ENCODE assay signal across 8 mouse cellular contexts in the genomic region with DNA sequence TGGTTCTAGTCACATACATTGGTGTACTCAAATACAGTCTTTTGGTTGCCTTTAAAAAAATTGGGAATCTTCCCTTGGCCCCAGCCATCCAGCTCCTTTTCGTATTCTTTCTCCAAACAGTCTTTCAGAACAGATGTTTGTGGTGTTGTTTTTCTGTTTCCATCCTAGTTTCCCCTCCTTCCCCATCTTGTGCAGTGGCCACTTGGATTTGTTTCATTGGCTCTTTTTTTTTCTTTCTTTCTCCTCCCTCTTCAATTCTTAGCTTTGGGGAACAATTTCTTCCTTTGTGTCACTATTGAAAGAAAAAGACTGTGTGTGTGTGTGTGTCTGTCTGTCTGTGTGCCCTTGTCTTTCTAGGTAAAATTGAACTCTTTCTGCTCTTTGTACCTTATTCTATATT. TPM values are rescaled to one million over a fixed set of nuclear protein-coding genes. Genes with fewer than 3 reads are reported as not detected.
DNase-seq lines count a peak whose midpoint lies in the region; ATAC-seq and TF ChIP-seq lines count a peak whose summit lies in the region.

No protein-coding gene starts in this region.

- WGBS in embryonic facial prominence, embryonic 11.5 days = 59% methylated on average over 1 of the region's 1 CpGs
- 69% methylated on average over 1 of the region's 1 CpGs for WGBS in intestine, embryonic 14.5 days
- 85% methylated on average over 1 of the region's 1 CpGs for WGBS in neural tube, embryonic 12.5 days

- H3K27me3 ChIP-seq in embryonic facial prominence, embryonic 11.5 days (ENCODE audit: control insufficient read depth, insufficient read depth, low read length) = no peaks in the 10 kb centered on the region
- H3K27me3 ChIP-seq in intestine, embryonic 14.5 days (replicated peaks; ENCODE audit: control insufficient read depth, insufficient read depth, low read length) = no peaks in the 10 kb centered on the region
- no peaks in the 10 kb centered on the region for H3K27me3 ChIP-seq in neural tube, embryonic 12.5 days (replicated peaks)

- no peak overlapping the region; the same call in 1 of the 2 replicates for H3K9ac ChIP-seq in embryonic facial prominence, embryonic 11.5 days (replicated peaks; ENCODE audit: low read length)
- H3K9ac ChIP-seq in intestine, embryonic 14.5 days (ENCODE audit: low read length) = peak overlapping the region; percentile 74
- H3K9ac ChIP-seq in neural tube, embryonic 12.5 days = no peak overlapping the region

- no peak for DNase-seq in layer of hippocampus, adult 2 months (ENCODE audit: low spot score in 2 of 2)
- no peak for DNase-seq in layer of hippocampus, postnatal 14 days (ENCODE audit: low spot score in 2 of 2)
- DNase-seq in embryonic facial prominence, embryonic 11.5 days (ENCODE audit: low spot score) = no peak
- DNase-seq in intestine, embryonic 14.5 days (ENCODE audit: low spot score) = no peak
- DNase-seq in urinary bladder, postnatal 25 days (ENCODE audit: low spot score) = no peak
- DNase-seq in right cerebral cortex, postnatal 14 days = no peak
- DNase-seq in urinary bladder, adult 2 months (ENCODE audit: low spot score) = no peak

- H3K27ac ChIP-seq in layer of hippocampus, adult 2 months = peak overlapping the region; percentile 98
- H3K27ac ChIP-seq in embryonic facial prominence, embryonic 11.5 days (replicated peaks; ENCODE audit: low read depth, low read length) = no peak overlapping the region
- peak overlapping the region; percentile 90; the same call in 1 of the 2 replicates for H3K27ac ChIP-seq in intestine, embryonic 14.5 days (ENCODE audit: low read depth)
- H3K27ac ChIP-seq in neural tube, embryonic 12.5 days = no peak overlapping the region

- H3K36me3 ChIP-seq in embryonic facial prominence, embryonic 11.5 days (replicated peaks; ENCODE audit: control insufficient read depth, insufficient read depth, low read depth, low read length) = no peaks in the 10 kb centered on the region; the same call in 1 of the 2 replicates
- peaks cover 38% of the 10 kb centered on the region for H3K36me3 ChIP-seq in intestine, embryonic 14.5 days (ENCODE audit: control insufficient read depth, insufficient read depth, low read length)
- no peaks in the 10 kb centered on the region for H3K36me3 ChIP-seq in neural tube, embryonic 12.5 days

- H3K9me3 ChIP-seq in embryonic facial prominence, embryonic 11.5 days (replicated peaks; ENCODE audit: control insufficient read depth, low read length) = no peaks in the 10 kb centered on the region
- H3K9me3 ChIP-seq in intestine, embryonic 14.5 days (ENCODE audit: control insufficient read depth, low read length) = no peaks in the 10 kb centered on the region
- no peaks in the 10 kb centered on the region for H3K9me3 ChIP-seq in neural tube, embryonic 12.5 days

- ATAC-seq in embryonic facial prominence, embryonic 11.5 days (replicated peaks; ENCODE audit: insufficient number of reproducible peaks, low FRiP score, low TSS enrichment, low read depth) = no peak
- ATAC-seq in intestine, embryonic 14.5 days (replicated peaks; ENCODE audit: low FRiP score, low TSS enrichment, low read depth) = no peak
- no peak for ATAC-seq in neural tube, embryonic 12.5 days (ENCODE audit: low FRiP score, low read depth)

- peak overlapping the region; percentile 65 for H3K4me2 ChIP-seq in embryonic facial prominence, embryonic 11.5 days (ENCODE audit: low read depth, low read length)
- H3K4me2 ChIP-seq in intestine, embryonic 14.5 days (ENCODE audit: low read length) = peak overlapping the region; percentile 82
- H3K4me2 ChIP-seq in neural tube, embryonic 12.5 days (replicated peaks) = peak overlapping the region; percentile 70

- no peak for TF ChIP-seq CTCF in layer of hippocampus, adult 2 months (conservative IDR thresholded peaks at IDR 0.05)

- H3K4me1 ChIP-seq in embryonic facial prominence, embryonic 11.5 days (ENCODE audit: control insufficient read depth, insufficient read depth, low read length) = no peaks in the 10 kb centered on the region
- peaks cover 9% of the 10 kb centered on the region for H3K4me1 ChIP-seq in intestine, embryonic 14.5 days (replicated peaks; ENCODE audit: control insufficient read depth, insufficient read depth, low read length)
- peaks cover 6% of the 10 kb centered on the region; the same call in 1 of the 2 replicates for H3K4me1 ChIP-seq in neural tube, embryonic 12.5 days

- H3K4me3 ChIP-seq in layer of hippocampus, adult 2 months = peak overlapping the region; percentile 85
- peak overlapping the region; percentile 61; the same call in 1 of the 2 replicates for H3K4me3 ChIP-seq in embryonic facial prominence, embryonic 11.5 days (ENCODE audit: low read depth, low read length)
- peak overlapping the region; percentile 65 for H3K4me3 ChIP-seq in intestine, embryonic 14.5 days (ENCODE audit: low read depth, low read length)
- no peak overlapping the region for H3K4me3 ChIP-seq in neural tube, embryonic 12.5 days

RNA-seq across cellular contexts. Expression of a gene that starts 3.1 kb away (rescaled TPM):
- 10 to 100 TPM; 32.9 to 35.2 TPM for total RNA-seq in layer of hippocampus, adult 2 months (2021)
- total RNA-seq in layer of hippocampus, postnatal 14 days (2021) = 10 to 100 TPM; 33.2 to 38.0 TPM
- polyA plus RNA-seq in embryonic facial prominence, embryonic 11.5 days (2014; fragmentation: Nextera tagmentation; extraction: Ambion mirVana) = 24.1 and 25.0 TPM in 2 replicates
- 26.1 and 27.1 TPM in 2 replicates for polyA plus RNA-seq in intestine, embryonic 14.5 days (2014; fragmentation: Nextera tagmentation; extraction: Ambion mirVana)
- polyA plus RNA-seq in neural tube, embryonic 12.5 days (2016; fragmentation: Nextera tagmentation; extraction: Ambion mirVana) = 21.5 and 22.8 TPM in 2 replicates
- polyA plus RNA-seq in urinary bladder, adult 2 months (2012; rRNA removed) = 41.1 and 43.4 TPM in 2 replicates

RNA-seq across cellular contexts. Expression of a gene that starts 18.6 kb away (rescaled TPM):
- not detected for total RNA-seq in layer of hippocampus, adult 2 months (2021)
- not detected for total RNA-seq in layer of hippocampus, postnatal 14 days (2021)
- polyA plus RNA-seq in embryonic facial prominence, embryonic 11.5 days (2014; fragmentation: Nextera tagmentation; extraction: Ambion mirVana) = not detected in 2 replicates
- polyA plus RNA-seq in intestine, embryonic 14.5 days (2014; fragmentation: Nextera tagmentation; extraction: Ambion mirVana) = 0.13 TPM in 1 of 2 replicates, not detected in the other
- polyA plus RNA-seq in neural tube, embryonic 12.5 days (2016; fragmentation: Nextera tagmentation; extraction: Ambion mirVana) = not detected in 2 replicates
- polyA plus RNA-seq in urinary bladder, adult 2 months (2012; rRNA removed) = 0.66 and 0.83 TPM in 2 replicates

Comparison
In these comparisons a context has a peak if more than half of its experiments do, and no peak if none do; other contexts are left out.
1. H3K27ac ChIP-seq: peak in layer of hippocampus, adult 2 months (single experiment) and intestine, embryonic 14.5 days (single experiment); none in embryonic facial prominence, embryonic 11.5 days (single experiment) and neural tube, embryonic 12.5 days (single experiment).
2. Peak in every context shown above with its lines, with median percentiles within 50 percentile points of each other: H3K4me2 ChIP-seq.